Mouse (Mus musculus) C3H10T1/2 (cell line): ENCODE measurements around the gene Pramef17. TPM values are rescaled to one million over a fixed set of nuclear protein-coding genes. Genes with fewer than 3 reads are reported as not detected.

ENCODE experiments used
- polyA plus RNA-seq, 2 experiments: library from polyadenylated mRNA; unstranded; fragments of >200 nt; fragmentation: generic; extraction: Trizol; gene quantifications; one replicate each; pipeline ENCODE4 v1.2.1; 2012; ENCODE audit warnings: missing spikeins in 2 of 2

Gene Pramef17
- polyA plus RNA-seq = not detected

DNA sequence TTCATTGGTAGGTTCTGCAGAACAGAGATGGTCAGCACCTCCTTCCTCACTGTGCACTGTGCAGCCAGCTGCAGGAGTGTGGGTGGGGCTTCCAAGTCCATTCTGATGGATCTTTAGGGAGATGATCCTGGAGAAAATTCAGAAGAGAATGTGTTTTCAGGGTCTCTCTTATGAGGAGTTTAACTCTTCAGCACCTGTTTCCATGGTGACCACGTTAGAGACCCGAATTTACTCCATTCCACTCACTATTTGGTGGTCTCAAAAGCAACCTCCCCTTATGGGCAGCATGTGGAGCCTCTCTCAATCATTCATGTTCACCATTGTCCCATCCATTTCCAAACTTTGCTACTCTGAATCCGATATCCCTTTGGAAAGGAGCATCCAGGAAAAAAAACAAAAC, at the start of gene Pramef17:
Gene Pramef17, minus strand, starts transcription at position 101 of the 400 bp plus-strand sequence.

DNA sequence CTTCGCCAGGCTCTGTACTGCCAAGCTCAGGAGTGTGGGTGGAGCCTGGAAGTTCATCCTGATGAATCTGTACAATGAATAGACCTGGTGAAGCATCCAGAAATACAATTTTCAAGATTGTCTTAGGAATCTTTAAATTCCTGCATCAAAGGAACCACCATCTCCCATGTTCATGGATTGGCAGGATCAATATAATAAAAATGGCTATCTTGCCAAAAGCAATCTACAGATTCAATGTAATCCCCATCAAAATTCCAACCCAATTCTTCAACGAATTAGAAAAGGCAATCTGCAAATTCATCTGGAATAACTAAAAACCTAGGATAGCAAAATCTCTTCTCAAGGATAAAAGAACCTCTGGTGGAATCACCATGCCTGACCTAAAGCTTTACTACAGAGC, 27.3 kb downstream of the Pramef17 start, which contains the start of gene Gm13101:
Gene Gm13101, minus strand, starts transcription at position 101 of the 400 bp plus-strand sequence.

DNA sequence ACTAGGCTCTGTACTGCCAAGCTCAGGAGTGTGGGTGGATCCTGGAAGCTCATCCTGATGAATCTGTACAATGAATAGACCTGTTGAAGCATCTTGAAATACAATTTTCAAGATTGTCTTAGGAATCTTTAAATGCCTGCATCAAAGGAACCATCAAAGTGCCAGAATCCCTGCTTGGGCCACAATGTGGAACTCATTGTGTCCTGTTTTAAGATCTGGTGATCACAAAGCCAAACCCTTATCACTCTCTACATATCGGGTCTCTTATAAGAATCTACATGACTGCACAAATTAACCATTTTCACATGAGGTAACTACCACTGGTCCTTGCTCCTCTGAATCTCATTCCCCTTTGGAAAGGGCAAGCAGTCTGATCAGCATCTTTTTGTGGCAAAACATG, 43.3 kb downstream of the Pramef17 start, which contains the start of gene Pramef25:
Gene Pramef25, minus strand, starts transcription at position 101 of the 400 bp plus-strand sequence.

Other genes starting within 250 kb of the Pramef17 start
- not detected for gene Gm13023, start 205.0 kb downstream of the Pramef17 start, polyA plus RNA-seq
- not detected for gene Gm13084, start 178.3 kb downstream of the Pramef17 start, polyA plus RNA-seq
- gene Gm13103, start 147.9 kb downstream of the Pramef17 start, polyA plus RNA-seq = not detected
- not detected for gene Pramef6, start 94.0 kb downstream of the Pramef17 start, polyA plus RNA-seq
- under 1 TPM in 1 of 2 experiments, not detected in 1; 0.02 TPM for gene Pramef25, start 43.4 kb downstream of the Pramef17 start, polyA plus RNA-seq
- not detected for gene Gm13101, start 27.4 kb downstream of the Pramef17 start, polyA plus RNA-seq
- gene Pramel4, start 64.8 kb upstream of the Pramef17 start, polyA plus RNA-seq = not detected
- gene Gm13102, start 112.1 kb upstream of the Pramef17 start, polyA plus RNA-seq = not detected
- not detected for gene Oog3, start 168.3 kb upstream of the Pramef17 start, polyA plus RNA-seq
- gene Oog2, start 196.3 kb upstream of the Pramef17 start, polyA plus RNA-seq = not detected
- gene C87977, start 218.9 kb upstream of the Pramef17 start, polyA plus RNA-seq = not detected